Mouse (Mus musculus): ENCODE measurements around the gene Lingo1. TPM values are rescaled to one million over a fixed set of nuclear protein-coding genes. Genes with fewer than 3 reads are reported as not detected.

Gene Lingo1
- polyA plus RNA-seq, 1 experiment = 1.2 TPM

- peaks cover 83% of the 10 kb centered on the region for H3K27me3 ChIP-seq (ENCODE audit: control insufficient read depth, insufficient read depth, insufficient read length)
- H3K4me3 ChIP-seq = no peak overlapping the region
- H3K79me2 ChIP-seq (ENCODE audit: control insufficient read depth, insufficient read depth) = no peaks in the 10 kb centered on the region
- no peak overlapping the region for H3ac ChIP-seq (ENCODE audit: control insufficient read depth, insufficient read length)
- no peak overlapping the region for H3K4me2 ChIP-seq (ENCODE audit: low read depth)
- no peaks in the 10 kb centered on the region for H3K36me3 ChIP-seq (ENCODE audit: control insufficient read depth, insufficient read depth)
- TF ChIP-seq USF1 (IDR thresholded peaks at IDR 0.05; ENCODE audit: low read depth) (no peak), POLR2AphosphoS2 (IDR thresholded peaks at IDR 0.05; ENCODE audit: insufficient read length, low read depth) (no peak), SRF (IDR thresholded peaks at IDR 0.05; ENCODE audit: control insufficient read depth, insufficient read length, low read depth) (no peak), MYOG (IDR thresholded peaks at IDR 0.05; ENCODE audit: control insufficient read depth in 1 of 3, insufficient read depth in 1 of 3, insufficient read length in 2 of 3, low read depth in 2 of 3) (no peak), POLR2A (IDR thresholded peaks at IDR 0.05; ENCODE audit: insufficient read length, low read depth) (no peak), MAX (IDR thresholded peaks at IDR 0.05; ENCODE audit: low read depth) (no peak), TCF12 (IDR thresholded peaks at IDR 0.05; ENCODE audit: insufficient read depth, poor library complexity, severe bottlenecking) (no peak), CEBPB (IDR thresholded peaks at IDR 0.05; ENCODE audit: insufficient read depth, poor library complexity, severe bottlenecking) (no peak), MYOD1 (IDR thresholded peaks at IDR 0.05; ENCODE audit: control insufficient read depth in 1 of 3, insufficient read length in 2 of 3, low read depth in 2 of 3) (no peak), REST (IDR thresholded peaks at IDR 0.05; ENCODE audit: insufficient read depth, insufficient read length) (no peak), TCF3 (IDR thresholded peaks at IDR 0.05; ENCODE audit: insufficient read length, low read depth) (no peak), E2F4 (IDR thresholded peaks at IDR 0.05; ENCODE audit: insufficient read depth) (no peak)
Observed at GRCm38 (mm10) chr9:56706482-56707085, 89.7 kb downstream of the Lingo1 start.

- Histone ChIP-seq H3K79me2 (ENCODE audit: control insufficient read depth, insufficient read depth) (no peaks in the 10 kb centered on the region), H3ac (ENCODE audit: control insufficient read depth, insufficient read length) (no peak overlapping the region), H3K27me3 (ENCODE audit: control insufficient read depth, insufficient read depth, insufficient read length) (peaks cover 89% of the 10 kb centered on the region), H3K4me3 (no peak overlapping the region), H3K4me2 (ENCODE audit: low read depth) (no peak overlapping the region), H3K36me3 (ENCODE audit: control insufficient read depth, insufficient read depth) (no peaks in the 10 kb centered on the region)
- TF ChIP-seq USF1 (IDR thresholded peaks at IDR 0.05; ENCODE audit: low read depth) (no peak), TCF12 (IDR thresholded peaks at IDR 0.05; ENCODE audit: insufficient read depth, poor library complexity, severe bottlenecking) (no peak), REST (IDR thresholded peaks at IDR 0.05; ENCODE audit: insufficient read depth, insufficient read length) (no peak), TCF3 (IDR thresholded peaks at IDR 0.05; ENCODE audit: insufficient read length, low read depth) (no peak), POLR2A (IDR thresholded peaks at IDR 0.05; ENCODE audit: insufficient read length, low read depth) (no peak), MYOD1 (IDR thresholded peaks at IDR 0.05; ENCODE audit: control insufficient read depth in 1 of 3, insufficient read length in 2 of 3, low read depth in 2 of 3) (no peak), SRF (IDR thresholded peaks at IDR 0.05; ENCODE audit: control insufficient read depth, insufficient read length, low read depth) (no peak), MAX (IDR thresholded peaks at IDR 0.05; ENCODE audit: low read depth) (no peak), E2F4 (IDR thresholded peaks at IDR 0.05; ENCODE audit: insufficient read depth) (no peak), POLR2AphosphoS2 (IDR thresholded peaks at IDR 0.05; ENCODE audit: insufficient read length, low read depth) (no peak)
Observed at GRCm38 (mm10) chr9:56701394-56701793, 94.9 kb downstream of the Lingo1 start.

GRCm38 (mm10) chr9:56700866-56701265, 95.4 kb downstream of the Lingo1 start:
- no peak overlapping the region for H3K4me3 ChIP-seq
- H3ac ChIP-seq (ENCODE audit: control insufficient read depth, insufficient read length) = no peak overlapping the region
- H3K79me2 ChIP-seq (ENCODE audit: control insufficient read depth, insufficient read depth) = no peaks in the 10 kb centered on the region
- no peak for TF ChIP-seq POLR2A (IDR thresholded peaks at IDR 0.05; ENCODE audit: insufficient read length, low read depth)
- TF ChIP-seq MYOD1 (IDR thresholded peaks at IDR 0.05; ENCODE audit: control insufficient read depth in 1 of 3, insufficient read length in 2 of 3, low read depth in 2 of 3) = no peak
- TF ChIP-seq E2F4 (IDR thresholded peaks at IDR 0.05; ENCODE audit: insufficient read depth) = no peak
- no peak for TF ChIP-seq POLR2AphosphoS2 (IDR thresholded peaks at IDR 0.05; ENCODE audit: insufficient read length, low read depth)
- TF ChIP-seq CEBPB (IDR thresholded peaks at IDR 0.05; ENCODE audit: insufficient read depth, poor library complexity, severe bottlenecking) = no peak
- TF ChIP-seq USF1 (IDR thresholded peaks at IDR 0.05; ENCODE audit: low read depth) = no peak
- TF ChIP-seq SRF (IDR thresholded peaks at IDR 0.05; ENCODE audit: control insufficient read depth, insufficient read length, low read depth) = no peak
- TF ChIP-seq MYOG (IDR thresholded peaks at IDR 0.05; ENCODE audit: control insufficient read depth in 1 of 3, insufficient read depth in 1 of 3, insufficient read length in 2 of 3, low read depth in 2 of 3) = no peak
- TF ChIP-seq MAX (IDR thresholded peaks at IDR 0.05; ENCODE audit: low read depth) = no peak
- peaks cover 89% of the 10 kb centered on the region for H3K27me3 ChIP-seq (ENCODE audit: control insufficient read depth, insufficient read depth, insufficient read length)
- H3K36me3 ChIP-seq (ENCODE audit: control insufficient read depth, insufficient read depth) = no peaks in the 10 kb centered on the region
- no peak overlapping the region for H3K4me2 ChIP-seq (ENCODE audit: low read depth)

GRCm38 (mm10) chr9:56698715-56699370, 97.4 kb downstream of the Lingo1 start:
- Histone ChIP-seq H3K36me3 (ENCODE audit: control insufficient read depth, insufficient read depth) (no peaks in the 10 kb centered on the region), H3K79me2 (ENCODE audit: control insufficient read depth, insufficient read depth) (no peaks in the 10 kb centered on the region), H3K27me3 (ENCODE audit: control insufficient read depth, insufficient read depth, insufficient read length) (peaks cover 73% of the 10 kb centered on the region), H3K4me3 (no peak overlapping the region), H3ac (ENCODE audit: control insufficient read depth, insufficient read length) (no peak overlapping the region), H3K4me2 (ENCODE audit: low read depth) (no peak overlapping the region)
- no peak for TF ChIP-seq TCF3 (IDR thresholded peaks at IDR 0.05; ENCODE audit: insufficient read length, low read depth)
- TF ChIP-seq POLR2A (IDR thresholded peaks at IDR 0.05; ENCODE audit: insufficient read length, low read depth) = no peak
- no peak for TF ChIP-seq CEBPB (IDR thresholded peaks at IDR 0.05; ENCODE audit: insufficient read depth, poor library complexity, severe bottlenecking)
- TF ChIP-seq REST (IDR thresholded peaks at IDR 0.05; ENCODE audit: insufficient read depth, insufficient read length) = no peak

GRCm38 (mm10) chr9:56694079-56694478, 102.2 kb downstream of the Lingo1 start:
- H3K4me3 ChIP-seq = no peak overlapping the region
- TF ChIP-seq REST (IDR thresholded peaks at IDR 0.05; ENCODE audit: insufficient read depth, insufficient read length) = no peak
- TF ChIP-seq POLR2A (IDR thresholded peaks at IDR 0.05; ENCODE audit: insufficient read length, low read depth) = no peak
- no peak for TF ChIP-seq MYOD1 (IDR thresholded peaks at IDR 0.05; ENCODE audit: control insufficient read depth in 1 of 3, insufficient read length in 2 of 3, low read depth in 2 of 3)
- no peak for TF ChIP-seq CEBPB (IDR thresholded peaks at IDR 0.05; ENCODE audit: insufficient read depth, poor library complexity, severe bottlenecking)
- TF ChIP-seq E2F4 (IDR thresholded peaks at IDR 0.05; ENCODE audit: insufficient read depth) = no peak
- no peak for TF ChIP-seq POLR2AphosphoS2 (IDR thresholded peaks at IDR 0.05; ENCODE audit: insufficient read length, low read depth)
- TF ChIP-seq SRF (IDR thresholded peaks at IDR 0.05; ENCODE audit: control insufficient read depth, insufficient read length, low read depth) = no peak
- no peak for TF ChIP-seq TCF3 (IDR thresholded peaks at IDR 0.05; ENCODE audit: insufficient read length, low read depth)
- no peak for TF ChIP-seq USF1 (IDR thresholded peaks at IDR 0.05; ENCODE audit: low read depth)
- TF ChIP-seq MAX (IDR thresholded peaks at IDR 0.05; ENCODE audit: low read depth) = no peak
- no peak for TF ChIP-seq TCF12 (IDR thresholded peaks at IDR 0.05; ENCODE audit: insufficient read depth, poor library complexity, severe bottlenecking)
- TF ChIP-seq MYOG (IDR thresholded peaks at IDR 0.05; ENCODE audit: control insufficient read depth in 1 of 3, insufficient read depth in 1 of 3, insufficient read length in 2 of 3, low read depth in 2 of 3) = no peak
- H3K27me3 ChIP-seq (ENCODE audit: control insufficient read depth, insufficient read depth, insufficient read length) = peaks cover 53% of the 10 kb centered on the region
- no peaks in the 10 kb centered on the region for H3K79me2 ChIP-seq (ENCODE audit: control insufficient read depth, insufficient read depth)
- no peak overlapping the region for H3K4me2 ChIP-seq (ENCODE audit: low read depth)
- H3K36me3 ChIP-seq (ENCODE audit: control insufficient read depth, insufficient read depth) = no peaks in the 10 kb centered on the region
- no peak overlapping the region for H3ac ChIP-seq (ENCODE audit: control insufficient read depth, insufficient read length)

Data from myocyte (in vitro differentiated cells).